Mouse (Mus musculus) kidney, adult 10 weeks (tissue): Measurements from ENCODE around the gene Cbr4. TPM values are rescaled to one million over a fixed set of nuclear protein-coding genes. Genes with fewer than 3 reads are reported as not detected.

Source experiments
- polyA plus RNA-seq: library from polyadenylated mRNA; stranded (reverse); fragments of 350-450 nt; fragmentation: Illumina TruSeq; extraction: RNeasy Lipid Tissue Mini Kit (QIAGEN cat#74804); gene quantifications from one replicate; pipeline ENCODE4 v1.2.3, GENCODE M21; 2014; ENCODE audit warnings: low read depth, low replicate concordance

Gene Cbr4
- polyA plus RNA-seq: 57.5 TPM

GRCm38 (mm10) chr8:61487597-61488156 is at the start of gene Cbr4:
TSS of gene Cbr4 (plus strand) at chr8:61487734.

